Mouse (Mus musculus): Measurements from ENCODE around the gene Nol8. TPM values are rescaled to one million over a fixed set of nuclear protein-coding genes. Genes with fewer than 3 reads are reported as not detected.

Gene Nol8
- total RNA-seq (2021) = 10 to 100 TPM; 22.7 to 25.1 TPM
- long read RNA-seq, experiment 1, full-length matches to known transcripts = 7 of 15 reads
- long read RNA-seq, experiment 1, partial matches to known transcripts = 2 of 15 reads
- long read RNA-seq, experiment 1, other reads (novel, unspliced or antisense) = 6 of 15 reads
- long read RNA-seq, experiment 2, full-length matches to known transcripts = 4 of 6 reads
- long read RNA-seq, experiment 2, partial matches to known transcripts = 2 of 6 reads
- long read RNA-seq, experiment 2, other reads (novel, unspliced or antisense) = 0 of 6 reads

DNA sequence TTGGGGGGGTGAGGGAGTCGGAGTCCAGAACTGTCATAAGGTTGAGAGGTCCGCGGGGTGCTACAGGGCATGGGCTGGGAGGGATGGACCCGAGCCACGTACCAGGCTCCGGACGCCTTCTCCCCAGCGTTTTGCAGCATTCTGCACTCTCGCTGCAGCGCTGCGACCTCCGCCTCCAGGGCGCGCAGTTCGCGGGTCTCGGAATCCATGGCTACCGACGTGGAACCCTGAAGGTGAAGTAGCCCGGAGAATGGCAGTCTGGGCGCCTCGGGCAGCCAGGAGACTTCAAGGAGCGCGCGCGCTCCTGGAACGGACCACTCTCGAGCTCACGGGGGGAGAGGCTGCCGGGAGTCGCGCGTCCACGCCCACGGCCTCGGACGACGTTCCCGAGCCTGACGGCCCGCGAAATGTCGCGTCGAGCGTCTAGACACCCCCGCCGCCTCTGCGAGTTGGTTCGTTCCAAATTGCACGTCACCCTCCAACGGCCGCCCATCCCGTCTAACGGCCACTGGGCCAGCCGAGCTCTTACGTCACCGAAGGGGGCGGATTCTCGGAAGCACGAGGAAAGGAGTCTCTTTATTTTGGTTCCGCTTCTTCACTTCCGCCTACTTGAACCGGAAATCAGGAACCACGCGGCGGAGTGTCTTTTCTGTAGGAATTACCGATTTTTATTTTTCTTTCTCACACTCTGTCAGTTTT, at the start of gene Nol8, which contains the start of gene Cenpp:
TSS of gene Nol8 (plus strand) at position 598 of the 699 bp plus-strand sequence.
TSS of gene Cenpp (minus strand) at position 305 of the 699 bp plus-strand sequence.
- DNase-seq (ENCODE audit: low spot score in 2 of 2) = peak; percentile 100

DNA sequence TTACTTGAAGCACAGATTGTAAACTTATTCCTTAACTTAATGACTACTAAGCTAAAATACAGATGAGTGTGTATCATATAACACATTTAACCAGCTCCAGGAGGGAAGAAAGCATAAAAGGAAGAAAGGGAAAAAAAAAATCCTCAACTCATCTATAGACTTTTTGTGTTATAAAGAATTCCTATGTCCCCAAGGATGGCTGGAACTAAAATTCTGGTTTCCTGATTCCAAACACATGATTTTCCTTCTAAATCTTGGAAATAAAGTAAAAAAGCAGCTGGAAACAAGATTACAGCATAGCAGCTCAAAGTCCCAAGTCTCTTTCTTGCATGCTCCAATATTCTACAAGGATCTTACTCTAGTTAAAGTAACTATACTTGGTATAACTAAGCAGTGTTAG, 49.3 kb upstream of the Nol8 start:
- no peak for DNase-seq (ENCODE audit: low spot score in 2 of 2)

DNA sequence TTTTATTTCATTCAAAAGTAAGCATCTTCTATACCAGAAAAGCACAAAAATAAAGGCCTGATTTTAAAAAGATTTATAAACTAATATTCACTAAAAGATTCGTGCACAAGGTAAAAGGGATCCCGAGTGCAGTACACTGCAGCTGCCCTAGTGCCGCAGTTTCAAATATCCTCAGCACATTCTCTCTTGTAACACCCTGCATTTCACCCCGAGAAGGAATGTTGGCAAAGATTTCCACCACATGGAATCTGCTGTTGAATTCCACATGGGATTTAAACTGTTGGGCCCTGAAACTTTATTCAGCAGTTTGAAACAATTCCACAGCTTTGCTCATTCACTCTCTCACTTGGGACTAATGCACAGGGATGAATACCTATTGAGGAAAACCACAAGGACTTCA, 45.2 kb upstream of the Nol8 start, which contains the start of gene Ogn:
TSS of gene Ogn (plus strand) at position 333 of the 400 bp plus-strand sequence.
- no peak for DNase-seq (ENCODE audit: low spot score in 2 of 2)

DNA sequence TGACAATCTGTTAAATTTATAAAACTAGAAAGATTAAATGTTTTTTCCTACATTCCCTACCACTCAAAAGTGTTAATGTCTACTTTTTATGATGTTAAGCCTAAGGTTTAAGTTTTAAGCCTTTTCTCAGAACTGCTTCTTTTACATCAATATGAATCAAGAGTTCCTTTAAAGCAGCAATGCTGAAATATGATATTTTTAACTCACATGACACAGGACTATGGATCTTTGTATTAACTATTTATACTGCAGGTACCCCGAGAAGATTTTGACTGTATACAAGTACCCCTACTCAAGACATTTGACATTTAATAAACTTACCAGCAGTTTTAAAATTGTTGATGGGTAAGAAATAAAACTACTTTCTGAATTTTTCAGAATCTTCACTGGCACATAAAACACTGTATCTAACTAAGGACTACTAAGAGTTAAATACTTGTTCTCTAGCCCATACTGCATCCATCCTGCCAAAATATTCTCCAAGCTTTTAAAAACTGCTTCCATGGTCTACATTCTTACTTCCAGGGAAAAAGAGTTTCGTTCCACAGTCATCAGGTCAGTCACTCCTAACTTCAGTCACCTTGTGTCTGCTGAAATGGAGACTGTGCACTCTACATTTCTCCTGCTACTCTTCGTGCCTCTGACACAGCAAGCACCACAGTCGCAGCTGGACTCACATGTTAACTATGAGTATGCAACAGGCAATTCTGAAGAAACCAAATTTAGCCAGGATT, 44.1 kb upstream of the Nol8 start:
- DNase-seq (ENCODE audit: low spot score in 2 of 2) = no peak

DNA sequence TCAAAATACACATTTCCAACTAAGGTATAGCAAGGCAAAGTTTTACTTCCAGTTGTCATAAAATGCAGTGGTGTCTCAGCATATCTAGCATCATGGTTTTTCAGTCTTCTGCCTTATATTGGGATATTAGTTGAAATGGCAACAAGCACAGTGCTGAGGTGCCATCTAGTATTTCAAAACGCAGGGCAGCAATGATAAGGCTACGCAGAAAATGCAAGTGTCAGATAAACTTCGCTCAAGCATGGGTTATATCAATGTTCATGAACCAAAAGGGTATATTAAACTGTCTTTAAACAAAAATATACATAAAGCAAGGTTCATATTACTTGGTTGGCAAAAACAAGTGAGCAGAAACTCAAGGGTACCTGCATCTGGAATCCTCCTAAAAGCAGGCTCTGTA, 35.9 kb upstream of the Nol8 start:
- DNase-seq (ENCODE audit: low spot score in 2 of 2) = no peak

DNA sequence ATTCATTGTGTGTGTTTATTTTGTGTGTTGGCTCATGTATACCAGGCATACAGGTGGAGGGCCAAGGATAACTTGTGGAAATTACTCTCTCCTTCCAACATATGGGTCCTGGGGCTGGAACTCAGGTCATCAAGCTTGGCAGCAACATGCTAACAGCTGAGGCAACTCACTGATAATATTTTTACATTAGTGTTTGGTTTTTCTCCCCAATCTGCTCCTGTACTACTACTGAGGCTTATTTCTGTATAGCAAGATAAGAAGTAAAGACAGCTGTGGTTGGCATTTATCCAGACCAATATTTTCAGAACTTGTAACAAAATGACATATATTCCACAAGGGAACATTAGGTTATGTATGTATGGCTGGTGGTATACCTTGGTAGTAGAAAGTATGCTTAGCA, 34.5 kb upstream of the Nol8 start:
- no peak for DNase-seq (ENCODE audit: low spot score in 2 of 2)

DNA sequence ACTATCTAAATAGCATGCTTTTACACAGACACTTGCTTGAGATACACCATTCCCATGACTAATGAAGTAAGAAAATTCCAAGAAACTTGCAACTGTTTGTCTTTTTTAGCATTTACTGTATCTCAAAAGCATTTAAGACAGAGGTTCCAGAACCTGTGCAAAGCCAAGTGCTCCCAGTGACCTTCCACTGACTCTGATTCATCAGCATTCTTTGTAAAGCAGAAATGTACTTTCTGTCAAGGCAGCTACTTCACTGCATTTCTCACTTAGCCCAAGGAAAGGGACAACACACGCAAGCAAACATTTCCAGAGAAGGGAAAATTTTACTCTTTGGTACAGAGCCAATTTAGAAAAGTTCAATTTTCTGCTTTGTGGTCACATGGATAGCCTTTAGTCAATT, 29.7 kb upstream of the Nol8 start:
- no peak for DNase-seq (ENCODE audit: low spot score in 2 of 2)

DNA sequence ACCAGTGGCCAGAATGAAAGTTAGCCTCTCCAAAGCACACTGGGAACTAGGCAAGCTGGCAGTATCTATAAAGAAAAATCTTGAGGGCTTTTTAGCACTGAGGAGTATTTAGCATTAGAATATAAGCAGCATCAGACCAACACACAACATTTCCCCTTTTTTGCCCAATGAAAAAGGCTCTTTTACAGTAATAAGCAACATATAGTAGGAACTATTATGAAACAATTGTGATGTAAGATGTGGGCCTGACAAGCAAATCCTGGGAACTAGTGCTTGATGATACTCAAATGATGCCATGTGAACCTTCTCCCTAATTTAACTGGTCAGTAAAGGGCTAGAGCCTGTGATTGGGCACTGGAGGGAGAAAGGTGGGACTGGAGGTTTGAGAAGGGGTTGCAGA, 24.7 kb upstream of the Nol8 start:
- DNase-seq (ENCODE audit: low spot score in 2 of 2) = no peak

DNA sequence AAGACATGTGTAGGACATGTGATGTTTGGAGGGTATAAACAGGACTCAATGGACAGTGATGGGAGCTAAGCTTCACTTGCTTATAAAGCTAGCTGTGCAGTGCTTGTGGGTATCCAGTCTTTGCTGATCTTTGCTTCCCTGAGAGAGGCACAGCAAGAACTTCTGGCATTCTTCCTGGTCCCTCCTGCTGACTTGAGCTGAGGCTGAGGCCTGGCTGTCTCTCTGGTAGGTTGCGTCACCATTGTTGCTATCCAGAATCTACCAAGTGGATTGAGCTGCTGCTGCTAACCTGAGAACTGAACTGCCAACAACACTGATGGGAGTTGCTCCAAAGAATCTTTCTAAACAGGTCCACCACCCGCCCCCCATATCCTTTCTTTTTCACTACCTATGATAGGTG, 23.8 kb upstream of the Nol8 start:
- no peak for DNase-seq (ENCODE audit: low spot score in 2 of 2)

DNA sequence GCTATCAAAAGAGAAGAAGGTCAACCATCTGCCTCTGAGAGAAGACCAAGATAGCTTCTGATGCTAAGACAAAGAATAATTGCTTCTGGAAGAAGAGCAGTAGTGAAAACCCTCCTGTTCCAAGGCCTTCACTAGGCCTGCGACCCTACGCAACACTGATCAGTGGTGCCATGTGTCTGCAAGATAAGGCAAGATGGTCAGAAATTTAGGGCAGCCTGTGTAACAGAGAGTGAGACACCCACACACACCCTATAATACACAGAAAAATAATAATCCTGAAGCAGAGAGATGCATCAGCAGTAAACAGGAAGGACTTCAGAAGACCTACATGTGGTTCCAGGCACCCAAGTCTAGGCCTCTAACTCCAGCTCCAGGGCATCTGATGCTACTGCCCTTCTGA, 12.9 kb upstream of the Nol8 start:
- DNase-seq (ENCODE audit: low spot score in 2 of 2) = no peak

DNA sequence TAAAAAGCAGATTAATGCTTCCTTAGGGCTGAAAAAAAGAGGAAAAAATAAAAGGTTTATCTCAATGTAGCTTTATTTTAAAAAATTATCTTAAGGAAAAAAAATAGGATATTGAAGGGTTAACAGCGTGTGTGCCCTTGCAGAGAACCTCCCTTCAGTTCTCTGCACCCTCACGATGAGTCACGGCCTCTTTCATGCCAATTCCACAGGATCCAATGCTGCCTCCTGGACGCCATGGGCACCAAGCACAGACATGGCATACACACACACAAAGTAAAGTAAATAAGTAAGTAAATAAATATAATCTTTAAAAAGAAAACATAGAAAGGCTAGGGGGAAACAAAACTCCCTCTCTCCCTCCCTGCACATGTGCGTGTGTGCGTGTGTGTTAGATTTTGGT, 10.2 kb upstream of the Nol8 start:
- no peak for DNase-seq (ENCODE audit: low spot score in 2 of 2)

DNA sequence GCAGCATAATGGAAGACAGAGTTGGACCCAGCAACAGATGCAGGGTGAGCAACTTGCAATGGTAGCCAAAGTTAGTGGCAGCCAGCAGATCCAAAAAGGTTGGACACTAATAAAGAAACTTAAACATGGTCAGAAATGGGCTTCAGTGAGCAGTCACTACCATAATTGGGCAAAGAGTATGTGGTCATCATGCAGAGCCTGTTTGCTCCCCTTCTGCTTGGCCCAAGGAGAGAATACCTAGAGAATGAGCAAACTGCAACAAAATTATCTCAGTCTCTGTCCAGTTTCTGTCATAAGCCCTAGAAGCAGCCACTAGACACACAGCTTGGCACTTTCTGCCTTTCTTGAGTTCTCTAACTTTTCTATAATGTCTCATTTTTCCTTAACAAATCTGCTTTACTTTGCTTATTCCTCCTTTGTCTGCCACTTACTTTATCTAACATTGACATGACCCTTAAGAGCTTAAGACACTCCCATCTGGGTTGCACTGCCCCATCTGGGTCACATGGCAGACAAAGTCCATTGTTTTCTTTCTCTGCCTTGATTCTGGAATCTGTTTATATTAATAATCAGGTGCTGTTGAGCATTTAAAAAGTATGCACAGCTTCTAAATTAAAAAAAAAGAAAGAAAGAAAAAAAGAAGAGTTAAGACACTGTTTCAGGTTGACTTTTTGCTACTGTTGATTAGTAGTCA, 9.1 kb upstream of the Nol8 start:
- DNase-seq (ENCODE audit: low spot score in 2 of 2) = no peak

DNA sequence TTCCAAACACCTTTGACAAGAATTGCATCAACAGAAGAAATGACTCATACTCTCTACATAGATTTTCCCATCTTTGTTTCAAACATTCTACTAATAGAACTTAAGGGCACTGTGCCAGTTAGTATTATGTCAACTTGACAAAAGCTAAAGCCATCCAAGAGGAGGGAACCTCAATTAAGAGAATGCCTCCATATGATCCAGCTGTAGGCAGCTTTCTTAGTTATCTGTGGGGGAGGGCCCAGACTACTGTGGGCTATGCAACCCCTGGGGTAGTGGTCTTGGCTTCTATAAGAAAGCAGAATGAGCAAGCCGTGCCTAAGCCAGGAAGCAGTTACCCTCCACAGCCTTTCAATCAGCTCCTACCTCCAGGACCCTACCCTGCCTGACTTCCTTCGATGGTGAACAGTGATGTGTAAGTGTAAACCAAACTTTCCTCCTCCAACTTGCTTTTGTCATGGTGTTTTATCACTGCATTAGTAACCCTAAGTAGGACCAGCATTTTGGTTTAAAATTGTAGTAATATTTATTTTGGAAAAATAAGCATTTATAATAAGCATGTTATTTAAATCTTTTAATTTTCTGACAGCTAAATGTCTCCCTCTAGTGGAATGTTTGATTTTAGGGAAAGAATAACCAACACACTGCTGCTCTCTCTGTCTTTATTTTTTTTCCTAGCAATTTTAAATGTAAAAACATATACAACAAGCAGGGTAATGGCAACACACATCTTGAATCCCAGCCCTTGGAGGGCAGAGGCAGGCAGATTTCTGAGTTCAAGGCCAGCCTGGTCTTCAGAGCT, 7.9 kb upstream of the Nol8 start:
- DNase-seq (ENCODE audit: low spot score in 2 of 2) = peak in 1 of 2 experiments; percentile 5

DNA sequence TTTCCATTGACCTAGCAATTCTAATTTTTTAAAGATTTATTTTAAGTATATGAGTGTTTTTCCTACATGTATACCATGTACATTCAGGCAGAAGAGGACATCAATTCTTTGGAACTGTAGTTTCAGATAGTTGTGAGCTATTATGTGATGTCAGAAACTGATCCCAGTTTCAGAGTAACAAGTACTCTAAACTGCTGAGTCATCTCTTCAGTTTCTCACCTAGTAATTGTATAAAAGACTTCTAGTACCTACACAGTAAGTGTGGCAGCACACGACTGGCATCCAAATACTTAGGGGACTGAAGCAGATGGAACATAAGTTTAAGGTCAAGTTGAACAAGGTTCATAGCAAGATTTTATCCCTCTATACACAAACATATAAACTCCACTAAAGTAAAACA, 6.9 kb upstream of the Nol8 start:
- DNase-seq (ENCODE audit: low spot score in 2 of 2) = no peak

DNA sequence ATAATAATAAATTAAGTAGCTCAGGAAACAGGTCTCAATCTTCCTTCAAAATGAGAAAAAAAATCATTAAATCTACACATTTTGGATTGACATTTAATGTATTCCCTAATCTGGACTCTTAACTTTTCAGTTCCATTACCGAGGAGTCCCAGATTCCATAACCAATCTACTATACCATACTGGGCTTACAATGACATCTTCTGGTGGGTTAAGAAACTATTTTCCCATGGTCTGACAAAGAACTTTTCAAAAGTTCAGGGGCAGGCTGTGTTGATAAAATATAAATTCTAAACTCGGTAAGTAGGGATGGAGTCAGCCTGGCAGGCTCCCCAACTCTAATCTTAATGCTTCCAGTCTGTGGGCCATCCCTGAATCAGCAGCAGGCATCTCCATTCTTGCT, 1.7 kb upstream of the Nol8 start:
- no peak for DNase-seq (ENCODE audit: low spot score in 2 of 2)

DNA sequence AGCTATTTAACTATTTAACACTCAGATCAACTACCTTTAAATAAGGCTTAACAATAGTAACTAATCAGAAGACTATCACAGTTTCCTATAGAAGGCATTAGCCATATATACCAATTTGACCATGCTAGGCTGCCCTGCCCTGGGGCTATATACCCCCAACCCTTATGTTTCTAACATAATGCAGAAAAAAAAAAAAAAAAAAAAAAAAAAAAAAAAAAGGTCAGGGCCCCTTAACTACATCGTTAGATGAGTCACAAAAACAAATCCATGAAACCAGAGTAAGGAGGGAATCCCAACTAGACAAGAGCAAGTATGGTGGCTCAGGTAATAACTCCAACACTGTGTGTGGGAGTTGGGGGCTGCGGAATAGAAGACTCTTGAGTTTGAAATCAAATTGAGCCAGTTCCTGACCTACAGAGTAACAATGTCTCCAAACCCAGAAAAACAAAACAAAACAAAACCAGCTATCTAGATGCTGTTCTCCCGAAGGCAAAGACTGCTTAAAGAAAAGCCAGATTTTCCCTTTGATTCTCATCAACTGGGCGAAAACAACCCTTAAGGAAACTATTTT, 1.0 kb upstream of the Nol8 start:
- no peak for DNase-seq (ENCODE audit: low spot score in 2 of 2)

DNA sequence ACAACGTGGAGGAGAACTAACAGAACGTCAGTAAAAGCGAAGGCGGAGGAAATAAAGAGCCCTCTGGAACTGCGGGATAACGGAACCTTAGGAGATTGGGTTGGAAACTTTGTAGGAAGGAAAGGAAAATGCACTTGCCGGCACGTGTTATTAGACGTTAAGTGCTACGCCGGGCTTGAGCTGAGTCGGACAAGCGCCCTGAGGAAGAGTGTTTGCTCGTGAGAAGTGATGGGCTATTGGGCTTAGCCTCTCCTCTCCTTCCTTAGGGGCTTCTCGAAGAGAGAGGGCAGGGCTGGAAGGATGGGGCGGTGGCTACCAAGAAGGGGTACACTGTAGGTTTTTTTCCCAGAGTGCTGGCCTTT, 283 bp downstream of the Nol8 start:
- DNase-seq (ENCODE audit: low spot score in 2 of 2) = peak in 1 of 2 experiments; percentile 53

DNA sequence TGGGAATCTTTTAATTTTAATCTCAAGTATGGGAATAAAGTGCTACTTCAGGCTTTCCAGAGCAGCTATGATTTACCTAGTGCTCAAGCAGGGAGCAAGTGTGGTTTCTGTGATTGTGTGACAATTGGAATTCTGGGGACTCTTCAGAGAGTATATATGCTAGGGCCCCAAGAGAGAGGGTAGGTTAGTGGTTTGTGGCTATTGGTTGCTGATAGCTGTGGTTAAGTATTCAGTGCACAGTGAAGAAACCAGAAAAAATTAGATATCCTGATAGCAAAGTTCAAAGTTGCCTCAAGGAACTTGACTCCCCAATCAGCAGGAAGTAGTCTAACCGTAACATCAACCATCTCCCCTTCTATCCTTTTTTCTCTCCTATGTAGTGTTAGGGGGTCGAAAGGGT, 24.9 kb downstream of the Nol8 start:
- no peak for DNase-seq (ENCODE audit: low spot score in 2 of 2)

DNA sequence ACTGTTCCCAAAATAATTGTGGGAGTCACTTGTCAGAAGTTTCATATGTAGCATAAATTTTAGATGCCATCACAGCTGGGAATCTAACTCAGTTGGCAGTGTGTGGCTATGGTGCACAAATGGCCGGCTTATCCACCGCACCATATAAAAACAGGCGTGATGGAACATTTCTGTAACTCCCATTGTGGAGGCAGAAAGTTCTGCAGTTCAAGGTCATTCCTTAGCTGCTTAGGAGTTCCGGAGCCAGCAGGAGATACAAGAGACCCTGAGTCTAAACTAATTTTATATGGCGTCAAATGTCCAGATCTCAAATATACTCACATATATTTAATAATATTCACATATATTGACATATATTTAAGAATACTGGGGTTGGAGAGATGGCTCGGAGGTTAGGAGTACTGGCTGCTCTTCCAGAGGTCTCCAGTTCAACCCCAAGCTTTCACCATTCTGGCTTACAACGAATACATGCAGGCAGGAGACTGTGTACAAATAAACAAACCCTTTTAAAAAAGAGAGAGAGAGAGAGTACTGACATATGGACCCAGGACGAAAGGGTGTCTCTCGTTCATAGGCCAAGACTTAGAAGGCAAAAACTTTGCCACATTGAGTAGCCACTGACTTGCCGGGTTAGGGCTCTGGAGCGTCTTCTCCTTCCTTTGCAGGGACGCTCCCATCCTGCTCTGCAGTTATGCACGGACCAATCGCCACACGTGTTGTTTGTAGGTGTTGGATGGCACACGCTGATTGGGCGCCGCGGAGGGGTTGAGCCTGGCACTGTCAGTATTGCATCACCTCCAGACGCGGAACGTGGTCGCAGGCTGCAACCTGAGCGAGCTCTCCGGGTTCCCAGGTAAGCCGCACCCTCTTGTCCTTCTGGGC, 28.7 kb downstream of the Nol8 start, which contains the start of gene Iars:
TSS of gene Iars (plus strand) at position 750 of the 882 bp plus-strand sequence.
- DNase-seq (ENCODE audit: low spot score in 2 of 2) = peak; percentile 99

All from left cerebral cortex, adult 18-20 months (tissue).